Mouse (Mus musculus) limb, embryonic 11.5 days (tissue): ENCODE measurements around the gene Sfxn3. TPM values are rescaled to one million over a fixed set of nuclear protein-coding genes. Genes with fewer than 3 reads are reported as not detected.

Source experiments
- ATAC-seq: fragments of 200-750 bp; cut with Nextera tagmentation; 2 replicates; pipeline ENCODE4 v1.8.0; 2017; ENCODE audit warnings: low read depth; ENCODE audit not compliant: insufficient number of reproducible peaks, low FRiP score, low TSS enrichment
- DNase-seq: peaks from one replicate; pipeline ENCODE4 v3.0.0-alpha.2; 2015; ENCODE audit warnings: low spot score
- H3K27ac ChIP-seq: fragments of 300-500 bp; sonication (generic); replicated peaks from 2 replicates; pipeline ENCODE4 v1.5.1; 2014; ENCODE audit warnings: low read depth, mild to moderate bottlenecking, low read length
- H3K27me3 ChIP-seq: fragments of 300-500 bp; sonication (generic); 2 replicates; pipeline ENCODE4 v1.6.1; 2014; ENCODE audit warnings: mild to moderate bottlenecking, low read length, mixed read lengths; ENCODE audit not compliant: control insufficient read depth, insufficient read depth
- H3K36me3 ChIP-seq: fragments of 300-500 bp; sonication (generic); 2 replicates; pipeline ENCODE4 v1.6.1; 2014; ENCODE audit warnings: mild to moderate bottlenecking, low read length, moderate library complexity, mixed read lengths; ENCODE audit not compliant: control insufficient read depth, insufficient read depth
- H3K4me1 ChIP-seq: fragments of 300-500 bp; sonication (generic); 2 replicates; pipeline ENCODE4 v1.6.1; 2014; ENCODE audit warnings: low read length, mixed read lengths; ENCODE audit not compliant: control insufficient read depth, insufficient read depth
- H3K4me2 ChIP-seq: fragments of 300-500 bp; sonication (generic); 2 replicates; pipeline ENCODE4 v1.6.1; 2014; ENCODE audit warnings: low read depth, mild to moderate bottlenecking, moderate library complexity; ENCODE audit not compliant: severe bottlenecking
- H3K4me3 ChIP-seq: fragments of 300-500 bp; sonication (generic); 2 replicates; pipeline ENCODE4 v1.5.1; 2014; ENCODE audit warnings: low read depth, low read length
- H3K9ac ChIP-seq: fragments of 300-500 bp; sonication (generic); 2 replicates; pipeline ENCODE4 v1.6.1; 2014; ENCODE audit warnings: mild to moderate bottlenecking, low read length
- H3K9me3 ChIP-seq: fragments of 300-500 bp; sonication (generic); 2 replicates; pipeline ENCODE4 v1.6.1; 2016; ENCODE audit warnings: low read length; ENCODE audit not compliant: control insufficient read depth
- WGBS: fragments of 180-500 bp; shearing (Covaris S2); extraction: QIAGEN DNeasy Blood & Tissue Kit; methylation state at CpG from one replicate; pipeline ENCODE4 v1.1.7; 2014; 5-methylcytosine and 5-hydroxymethylcytosine counted together
- polyA plus RNA-seq: library from polyadenylated mRNA; unstranded; fragments of >200 nt; fragmentation: Nextera tagmentation; extraction: Ambion mirVana; gene quantifications from 2 replicates; pipeline ENCODE4 v1.2.1, GENCODE M21; 2014

Gene Sfxn3
- polyA plus RNA-seq, 1 experiment from 2014 or later = 11.9 TPM

DNA sequence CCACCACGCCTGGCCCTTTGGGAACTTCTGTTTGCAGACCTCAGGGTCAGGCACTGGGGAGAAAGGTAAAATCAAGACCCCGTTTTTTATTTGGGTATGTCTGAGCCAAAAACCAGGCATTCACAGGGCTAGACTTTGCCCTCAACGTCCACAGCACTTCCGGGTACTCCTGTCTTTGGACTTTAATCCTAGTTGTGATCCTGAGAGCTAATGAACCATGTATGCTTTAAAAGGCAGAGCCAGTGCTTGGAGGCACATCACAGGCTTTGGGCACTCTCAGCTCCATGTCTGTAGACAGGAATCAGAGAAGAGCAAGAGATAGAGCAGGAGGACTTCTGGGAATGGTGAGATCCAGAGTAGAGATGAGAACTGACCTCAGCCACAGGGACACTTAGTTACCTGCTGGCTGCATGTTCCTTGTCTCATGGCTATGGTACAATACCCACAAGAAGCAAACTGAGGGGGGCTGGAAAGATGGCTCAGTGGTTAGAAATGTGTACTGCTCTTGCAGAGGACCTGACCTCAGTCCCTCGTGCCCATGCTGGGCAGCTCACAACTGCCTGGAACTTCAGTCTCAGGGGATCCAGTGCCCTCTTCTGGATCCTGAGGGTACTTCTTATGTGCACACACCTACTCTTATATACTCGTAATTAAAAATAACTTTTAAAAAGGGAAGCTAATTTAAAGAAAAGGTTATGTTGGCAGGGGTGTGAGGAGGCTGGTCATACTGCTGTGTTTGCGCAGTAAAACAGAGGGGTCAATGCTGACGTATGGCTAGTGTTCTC lies 53.4 kb downstream of the Sfxn3 start:
- H3K27me3 ChIP-seq = peaks cover 39% of the 10 kb centered on the region
- no peak overlapping the region for H3K4me3 ChIP-seq
- H3K27ac ChIP-seq = no peak overlapping the region
- no peak for DNase-seq
- H3K4me2 ChIP-seq = no peak overlapping the region
- WGBS = 75% methylated on average over 8 of the region's 8 CpGs
- H3K9me3 ChIP-seq = no peaks in the 10 kb centered on the region
- ATAC-seq = no peak
- no peak overlapping the region for H3K9ac ChIP-seq
- H3K4me1 ChIP-seq = no peaks in the 10 kb centered on the region
- no peaks in the 10 kb centered on the region for H3K36me3 ChIP-seq

DNA sequence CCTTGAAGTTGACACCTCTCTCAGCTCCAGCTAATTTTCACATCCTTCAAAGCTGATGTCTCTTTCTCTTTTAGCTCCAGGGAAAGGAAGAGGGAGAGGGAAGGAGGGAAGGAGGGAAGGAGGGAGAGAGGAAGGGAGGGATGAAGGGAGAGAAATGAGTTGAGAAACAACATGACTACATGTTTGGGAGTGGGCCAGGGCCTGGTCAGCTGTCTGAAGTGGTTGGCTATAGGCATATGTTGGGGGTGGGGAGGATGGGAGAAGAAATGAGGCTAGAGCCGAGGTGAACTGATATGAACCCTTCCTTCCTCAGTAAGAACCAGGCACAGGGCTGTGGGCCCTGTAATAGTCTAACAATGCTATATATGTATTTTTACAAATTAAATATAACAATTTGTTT lies 58.3 kb downstream of the Sfxn3 start:
- no peak overlapping the region for H3K9ac ChIP-seq
- WGBS = 25% methylated on average over 1 of the region's 1 CpGs
- no peaks in the 10 kb centered on the region for H3K4me1 ChIP-seq
- no peak overlapping the region for H3K4me2 ChIP-seq
- ATAC-seq = no peak
- no peak overlapping the region for H3K27ac ChIP-seq
- DNase-seq = no peak
- no peaks in the 10 kb centered on the region for H3K36me3 ChIP-seq
- H3K4me3 ChIP-seq = no peak overlapping the region
- H3K27me3 ChIP-seq = peaks cover 43% of the 10 kb centered on the region
- H3K9me3 ChIP-seq = no peaks in the 10 kb centered on the region

Other genes starting within 250 kb of the Sfxn3 start
- gene Slf2, start 116.4 kb upstream of the Sfxn3 start, polyA plus RNA-seq = 57.0 and 61.6 TPM in 2 replicates
- 5.3 and 5.9 TPM in 2 replicates for gene Sema4g, start 58.4 kb upstream of the Sfxn3 start, polyA plus RNA-seq
- gene Twnk, start 41.8 kb upstream of the Sfxn3 start, polyA plus RNA-seq = 19.0 and 25.4 TPM in 2 replicates
- 69.3 and 73.6 TPM in 2 replicates for gene Mrpl43, start 41.1 kb upstream of the Sfxn3 start, polyA plus RNA-seq
- 64.4 and 71.7 TPM in 2 replicates for gene Lzts2, start 33.1 kb upstream of the Sfxn3 start, polyA plus RNA-seq
- 0.14 and 0.21 TPM in 2 replicates for gene Pdzd7, start 1.8 kb upstream of the Sfxn3 start, polyA plus RNA-seq
- 1.4 and 2.2 TPM in 2 replicates for gene Kazald1, start 27.7 kb downstream of the Sfxn3 start, polyA plus RNA-seq
- gene Tlx1, start 103.2 kb downstream of the Sfxn3 start, polyA plus RNA-seq = 0.13 and 0.17 TPM in 2 replicates
- gene Lbx1, start 188.3 kb downstream of the Sfxn3 start, polyA plus RNA-seq = 5.0 and 5.1 TPM in 2 replicates